Mouse (Mus musculus) lung, postnatal 36 days (tissue): ENCODE data around the gene Mical3.

Experiments used
- DNase-seq: peaks from one replicate; pipeline ENCODE4 v3.0.0; 2022; ENCODE audit warnings: mixed read lengths

The Mical3 gene

DNA sequence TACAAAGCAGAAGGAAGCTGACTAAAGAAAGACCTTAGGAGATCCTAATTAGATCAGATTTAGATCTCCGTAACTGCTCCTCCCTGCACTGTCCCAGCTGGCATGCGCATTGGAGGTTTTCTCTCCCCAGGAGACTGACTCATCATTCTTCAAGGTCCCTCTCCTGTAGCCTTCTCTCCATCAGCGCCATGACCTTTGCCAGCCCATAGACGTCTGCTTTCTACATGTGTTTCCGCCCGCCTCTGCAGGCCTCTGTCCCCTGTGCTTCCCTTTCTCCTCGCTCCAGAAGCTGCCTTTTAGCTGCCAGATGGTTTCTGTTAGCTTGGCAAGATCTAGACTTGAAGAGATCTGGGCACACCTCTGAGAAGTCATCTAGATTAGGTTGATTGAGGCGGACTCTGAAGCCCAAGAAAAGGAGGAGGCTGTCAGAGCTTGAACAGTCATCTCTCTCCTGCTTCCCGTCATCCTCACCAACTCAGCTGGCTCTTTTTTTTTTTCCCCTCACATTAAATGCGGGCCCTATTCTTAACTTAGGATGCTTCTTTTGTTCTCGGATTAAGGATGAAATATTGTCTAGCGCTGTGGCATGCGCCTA lies 14.3 kb upstream of the Mical3 start:
- DNase-seq = no peak

DNA sequence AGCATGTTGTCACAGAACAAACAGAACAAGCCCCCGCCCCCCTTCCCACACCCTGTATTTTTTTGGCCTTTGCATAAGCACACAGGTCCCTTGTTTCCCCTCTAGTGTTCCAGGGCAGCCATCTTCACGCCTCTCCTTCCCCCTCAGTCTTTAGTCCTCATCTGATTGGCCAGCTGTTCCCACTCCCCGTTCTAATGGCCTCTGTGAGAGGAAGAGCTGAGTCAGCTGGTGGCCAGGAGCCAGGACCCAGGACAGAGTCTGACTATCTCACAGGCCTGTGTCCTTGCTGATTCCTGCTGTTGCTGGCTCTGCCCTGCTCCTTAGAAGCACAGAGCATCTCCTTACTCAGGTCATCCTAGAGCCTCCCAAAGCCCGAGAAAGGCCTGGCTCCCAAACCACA lies 13.3 kb upstream of the Mical3 start:
- peak; percentile 48 for DNase-seq

DNA sequence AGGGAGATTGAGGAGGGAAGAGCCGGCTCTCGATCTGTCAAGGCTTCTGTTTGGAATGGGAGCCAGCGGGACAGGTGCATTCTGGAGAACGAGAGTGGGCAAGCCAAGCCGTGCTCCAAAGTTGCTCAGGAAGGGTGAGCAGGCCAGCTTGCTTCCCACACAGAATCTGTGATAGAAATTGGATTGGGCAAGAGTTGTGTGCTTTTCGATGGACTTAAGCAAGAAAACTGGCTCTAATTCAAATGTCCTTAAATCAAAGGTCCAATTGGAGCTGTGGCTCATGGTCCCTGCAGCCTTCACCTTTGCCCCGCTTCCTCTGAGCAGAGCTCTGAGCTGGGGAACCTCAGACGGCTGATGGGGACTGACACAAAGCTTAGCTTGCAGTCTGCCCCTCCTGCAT lies 12.6 kb upstream of the Mical3 start:
- peak; percentile 54 for DNase-seq

DNA sequence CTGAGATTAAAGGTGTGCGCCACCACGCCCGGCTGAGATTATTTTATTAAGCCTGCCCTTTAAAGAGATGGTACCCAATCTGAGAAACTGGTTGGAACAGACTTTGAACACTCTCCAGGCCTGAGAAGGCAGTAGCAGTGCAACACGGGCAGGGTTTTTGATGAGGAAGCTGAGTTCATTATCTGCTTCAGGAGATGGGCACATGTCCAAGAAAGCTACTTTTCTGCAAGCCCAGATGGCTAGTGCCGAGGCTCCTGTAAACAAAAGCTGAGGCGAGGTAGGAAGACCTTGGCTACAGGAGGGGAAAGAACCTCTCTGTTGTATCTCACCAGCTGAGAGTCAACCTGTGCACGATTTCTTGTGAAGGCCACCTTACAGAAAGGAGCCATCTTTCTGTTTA lies 11.5 kb upstream of the Mical3 start:
- no peak for DNase-seq

DNA sequence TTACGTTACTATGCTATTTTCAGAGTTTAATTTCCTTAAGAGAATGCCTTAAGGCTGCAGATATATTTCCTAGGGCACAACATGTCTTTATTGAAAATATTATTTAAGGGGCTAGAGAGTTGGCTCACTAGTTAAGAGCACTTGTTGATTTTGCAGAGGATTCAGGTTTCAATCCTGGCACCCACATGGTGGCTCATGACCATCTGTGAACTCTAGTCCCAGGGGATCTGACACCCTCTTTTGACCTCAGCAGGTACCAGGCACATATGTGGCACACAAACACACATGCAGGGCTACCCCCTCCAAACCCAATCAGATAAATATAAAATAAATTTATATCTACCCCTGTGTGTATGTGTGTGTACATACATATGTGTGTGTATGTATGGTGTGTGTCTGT lies 8.5 kb upstream of the Mical3 start:
- no peak for DNase-seq

DNA sequence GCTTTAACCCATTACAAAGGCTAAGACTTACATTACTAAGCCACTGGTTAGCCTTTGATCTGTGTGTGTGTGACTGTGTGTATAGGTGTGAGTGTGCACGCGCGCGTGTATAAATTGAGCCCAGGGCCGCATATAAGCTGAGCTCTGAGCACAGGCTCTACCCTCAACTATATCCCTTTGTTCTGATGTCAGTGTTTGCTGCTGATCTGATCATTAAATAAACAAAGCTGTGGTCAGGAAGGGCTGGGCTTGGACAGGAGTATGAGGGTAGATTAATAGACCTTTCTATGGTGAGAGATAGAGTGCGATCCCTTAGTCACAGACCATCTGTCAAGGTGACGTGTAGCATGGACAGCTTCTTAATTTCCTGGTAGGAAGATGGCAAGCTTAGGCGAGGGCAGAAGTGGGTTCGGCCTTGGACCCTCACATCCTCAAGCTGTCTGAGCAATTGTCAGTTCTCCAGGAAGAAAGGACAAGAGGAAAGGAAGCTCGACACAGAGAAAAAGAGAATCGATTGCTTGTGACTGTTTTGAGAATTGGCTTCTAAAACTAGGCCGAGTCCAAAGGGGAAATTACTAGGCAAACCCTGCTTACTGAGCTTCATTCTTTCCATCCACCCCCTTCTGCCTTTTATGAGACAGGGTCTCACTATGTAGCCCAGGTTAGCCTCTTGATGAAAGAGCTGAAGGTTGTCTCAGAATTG lies 7.7 kb upstream of the Mical3 start:
- no peak for DNase-seq

DNA sequence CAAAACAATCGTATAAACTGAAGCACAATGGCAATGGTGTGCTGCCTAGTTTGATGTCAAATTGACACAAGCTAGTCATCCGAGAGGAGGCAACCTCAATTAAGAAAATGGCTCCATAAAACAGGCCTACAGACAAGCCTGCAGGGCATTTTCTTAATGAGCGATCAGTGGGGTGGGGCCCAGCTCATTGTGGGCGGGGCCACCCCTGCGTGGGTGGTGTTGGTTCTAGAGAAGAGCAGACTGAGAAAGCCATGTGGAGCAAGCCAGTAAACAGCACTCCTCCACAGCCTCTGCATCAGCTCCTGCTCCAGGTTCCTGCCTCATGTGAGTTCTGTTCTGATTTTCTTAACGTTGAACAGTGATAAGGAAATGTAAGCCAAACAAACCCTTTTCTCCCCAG lies 6.4 kb upstream of the Mical3 start:
- no peak for DNase-seq

DNA sequence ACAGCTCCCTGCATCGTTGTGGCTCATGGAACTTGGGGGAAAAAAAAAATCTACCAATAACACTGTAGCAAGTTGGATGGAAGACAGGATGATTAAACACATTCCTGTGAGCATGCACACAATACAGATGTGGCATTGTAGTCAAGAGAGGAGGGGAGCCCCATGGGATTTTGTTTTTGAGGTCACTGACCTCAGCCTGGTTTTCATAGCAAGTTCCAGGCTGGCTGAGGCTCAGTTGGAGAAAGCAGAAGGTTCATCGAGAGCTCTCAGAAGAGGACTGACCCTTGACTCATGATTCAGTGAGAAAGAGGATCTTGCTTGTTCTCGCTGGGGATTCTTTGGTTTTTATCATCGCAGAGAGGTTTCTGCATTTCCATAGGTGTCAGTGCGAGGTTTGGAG lies 4.1 kb upstream of the Mical3 start:
- DNase-seq = no peak

DNA sequence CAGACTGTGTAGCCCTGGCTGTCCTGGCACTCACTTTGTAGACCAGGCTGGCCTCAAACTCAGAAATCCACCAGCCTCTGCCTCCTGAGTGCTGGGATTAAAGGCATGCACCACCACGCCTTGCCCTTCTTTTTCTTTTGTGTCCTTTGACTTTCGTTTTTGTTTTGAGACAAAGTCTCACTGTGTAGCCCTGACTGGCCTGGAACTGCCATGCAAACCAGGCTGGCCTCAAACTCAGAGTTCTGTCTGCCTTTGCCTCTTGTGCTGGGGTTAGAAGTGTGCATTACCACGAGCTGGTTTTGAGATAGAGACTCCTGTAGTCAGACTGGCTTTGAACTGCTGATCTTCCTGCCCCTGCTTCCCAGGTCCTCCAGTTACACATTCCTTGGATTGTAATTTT lies 3.5 kb upstream of the Mical3 start:
- DNase-seq = no peak

DNA sequence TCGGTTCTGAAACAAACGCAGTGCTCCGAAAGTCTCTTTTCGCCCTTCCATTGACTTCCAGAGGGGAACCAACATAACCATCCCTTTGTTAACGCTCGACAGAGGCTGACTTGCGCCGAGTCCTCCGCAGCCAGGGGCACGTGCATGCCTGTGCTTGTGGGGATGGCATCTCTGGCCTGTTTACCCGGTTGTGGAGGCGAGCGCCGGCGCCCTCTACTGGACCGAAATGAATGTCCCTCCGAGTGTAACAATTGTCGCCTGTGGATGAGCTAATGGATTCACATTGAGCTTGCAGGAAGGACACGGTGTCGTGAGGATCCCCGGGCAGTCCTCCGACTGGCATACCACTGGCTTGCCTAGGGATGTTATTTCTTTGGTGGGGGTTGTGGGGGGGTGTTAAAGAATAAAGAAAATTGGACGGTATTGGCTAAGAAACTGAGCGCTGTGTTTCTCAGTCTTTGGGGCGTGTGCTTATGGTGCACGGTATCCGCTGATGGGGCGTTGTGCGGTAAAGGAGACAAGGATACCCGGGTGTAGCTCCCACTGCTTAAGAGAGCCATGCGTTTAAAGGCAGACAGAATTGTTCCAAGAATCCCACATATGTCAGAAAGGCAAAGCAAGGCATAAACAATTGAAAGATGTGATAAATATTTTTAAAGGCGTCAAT lies 627 bp downstream of the Mical3 start:
- DNase-seq = peak; percentile 89

DNA sequence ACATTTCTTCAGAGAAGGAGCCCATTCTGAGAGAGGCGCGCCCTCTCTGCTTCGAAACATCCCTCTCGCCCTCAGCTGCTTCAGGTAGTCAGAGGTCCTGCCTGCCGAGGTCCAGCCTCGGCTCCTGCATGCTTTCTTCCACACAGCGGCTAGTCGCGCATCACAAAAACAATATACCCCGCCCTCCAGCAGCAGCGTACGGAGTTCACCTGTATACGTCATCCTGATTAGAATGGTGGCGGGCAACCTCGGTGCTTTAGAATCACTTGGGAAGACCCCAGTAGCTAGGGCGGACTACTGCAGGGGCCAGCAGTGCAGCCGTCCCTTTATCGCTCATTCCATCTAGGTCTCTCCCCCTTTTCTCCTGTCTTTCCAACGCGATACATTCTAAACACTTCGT lies 1.3 kb downstream of the Mical3 start:
- DNase-seq = no peak

DNA sequence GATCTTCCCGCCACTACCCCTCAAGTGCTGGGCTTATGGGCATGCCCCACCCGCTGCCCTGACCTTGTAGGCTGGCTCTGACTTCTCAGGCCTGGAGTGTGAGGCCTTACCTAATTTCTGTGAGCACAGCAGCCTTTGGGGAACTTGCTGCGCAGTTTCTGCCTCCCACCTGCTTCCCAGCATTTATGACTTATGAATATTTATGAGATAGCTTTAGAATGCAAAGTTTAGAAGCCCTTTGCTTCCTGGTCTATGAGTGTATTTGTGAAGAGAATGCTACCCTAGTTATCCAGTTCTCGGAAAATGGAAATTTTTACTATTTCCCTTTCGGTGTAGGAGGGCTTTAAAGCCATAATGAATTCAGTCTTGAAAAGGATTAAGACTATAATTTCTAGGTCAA lies 2.1 kb downstream of the Mical3 start:
- DNase-seq = no peak

DNA sequence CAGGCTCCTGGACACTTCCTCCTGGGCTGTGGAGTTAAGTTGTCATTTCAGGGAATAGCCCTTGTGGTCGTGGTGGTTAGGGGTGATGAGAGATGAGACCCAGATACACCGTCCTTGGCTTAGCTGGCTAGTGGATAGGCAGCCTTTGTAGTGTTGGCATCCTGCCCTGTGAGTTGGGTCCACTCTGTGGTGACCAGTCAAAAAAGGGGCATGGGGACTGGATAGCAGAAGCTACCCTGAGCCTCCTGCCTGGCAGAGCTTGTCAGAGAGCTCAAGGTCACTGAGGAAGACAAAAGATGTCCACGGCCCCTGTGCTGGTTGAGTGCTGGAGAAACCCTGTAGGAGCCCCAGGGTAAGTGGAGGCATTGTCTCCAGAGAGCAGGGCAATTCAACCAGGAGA lies 3.1 kb downstream of the Mical3 start:
- no peak for DNase-seq

DNA sequence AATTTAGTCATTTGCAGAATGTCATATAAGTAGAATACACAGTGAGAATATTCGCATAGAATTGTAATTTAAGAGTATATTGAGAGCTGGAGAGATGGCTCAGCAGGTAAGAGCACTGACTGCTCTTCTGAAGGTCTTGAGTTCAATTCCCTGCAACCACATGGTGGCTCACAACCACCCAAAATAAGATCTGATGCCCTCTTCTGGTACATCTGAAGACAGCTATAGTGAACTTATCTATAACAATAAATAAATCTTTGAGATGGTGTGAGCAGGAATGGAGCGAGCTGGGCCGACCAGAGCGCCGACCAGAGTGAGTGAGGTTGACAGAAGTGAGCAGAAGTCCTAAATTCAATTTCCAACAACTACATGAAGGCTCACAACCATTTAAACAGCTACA lies 4.6 kb downstream of the Mical3 start:
- DNase-seq = no peak

DNA sequence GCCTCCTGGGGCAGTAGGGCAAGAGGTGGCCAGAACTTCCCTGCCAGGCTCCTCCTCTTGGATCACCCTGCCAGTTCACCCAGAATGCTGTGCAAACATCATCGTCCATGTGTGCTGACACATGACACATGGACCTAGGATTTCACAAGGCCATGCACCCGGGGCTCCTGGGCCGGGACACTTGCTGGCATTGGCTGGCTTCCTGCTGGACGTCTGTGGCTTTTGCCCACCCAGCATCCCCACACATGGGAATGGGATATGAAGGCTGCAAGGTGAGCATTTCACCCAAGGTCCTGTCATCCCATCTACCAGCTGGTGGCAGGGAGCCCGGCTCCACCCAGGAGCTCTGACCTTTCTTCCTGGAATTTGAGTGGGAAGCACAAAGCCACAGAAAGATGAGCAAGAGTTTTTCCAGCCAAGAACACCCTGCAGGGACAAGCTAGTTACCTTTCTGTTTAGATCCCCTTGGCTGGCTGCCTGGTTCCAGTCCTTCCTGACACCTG lies 8.0 kb downstream of the Mical3 start:
- peak; percentile 69 for DNase-seq

DNA sequence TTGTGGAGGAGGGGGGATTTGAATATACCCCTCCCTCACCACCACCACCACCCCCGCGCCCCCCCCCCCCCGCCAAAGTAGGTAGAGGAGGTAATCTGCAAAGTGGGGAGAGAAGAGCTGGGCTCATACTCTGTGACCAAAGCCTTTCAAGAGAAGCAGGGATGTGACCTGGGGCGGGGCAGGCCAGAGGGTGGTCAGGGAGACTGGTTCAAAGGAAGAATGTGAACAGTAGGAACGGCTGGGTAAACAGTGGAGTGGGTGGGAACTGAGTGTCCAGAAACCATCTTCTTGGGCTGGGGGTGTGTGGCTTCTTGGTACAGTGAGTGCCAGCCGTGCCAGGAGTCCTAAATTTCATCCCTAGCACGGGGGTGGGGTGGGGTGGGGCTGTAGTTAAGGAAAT lies 10.0 kb downstream of the Mical3 start:
- DNase-seq = no peak

DNA sequence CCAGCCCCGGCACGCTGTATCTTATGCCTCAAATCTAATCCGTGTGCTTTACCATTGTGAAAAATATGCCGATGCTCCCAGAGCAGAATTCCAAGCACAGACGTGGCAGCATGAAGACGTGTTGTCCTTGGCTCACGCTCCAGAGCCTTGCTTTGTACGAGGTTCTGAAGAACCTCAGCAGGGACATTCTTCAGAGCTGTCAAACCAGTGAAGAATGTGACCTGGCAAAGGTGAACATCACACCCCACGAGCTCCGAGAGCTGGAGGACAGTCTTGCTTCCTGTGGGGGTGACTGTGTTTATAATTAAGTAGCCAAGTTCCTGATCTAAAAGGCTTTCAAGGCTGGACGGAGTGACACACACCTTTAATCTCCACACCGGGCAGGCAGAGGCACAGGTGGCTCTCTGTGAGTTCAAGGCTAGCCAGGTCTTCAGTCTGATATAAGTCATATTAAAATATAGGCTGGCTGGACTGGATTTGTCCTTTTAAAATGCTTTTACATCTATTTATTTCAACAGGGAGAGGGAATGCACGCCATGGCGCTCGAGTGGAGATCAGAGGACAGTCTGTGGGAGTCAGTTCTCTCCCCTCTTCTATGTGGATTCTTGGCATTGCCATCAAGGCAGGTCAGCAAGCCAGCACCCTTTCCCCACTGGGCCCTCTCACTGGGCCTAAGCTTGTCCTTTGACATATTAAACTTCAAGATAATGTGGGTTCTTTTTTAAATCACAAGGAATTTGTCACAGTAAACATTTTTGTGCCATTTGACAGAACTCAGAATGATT lies 12.6 kb downstream of the Mical3 start:
- DNase-seq = no peak

DNA sequence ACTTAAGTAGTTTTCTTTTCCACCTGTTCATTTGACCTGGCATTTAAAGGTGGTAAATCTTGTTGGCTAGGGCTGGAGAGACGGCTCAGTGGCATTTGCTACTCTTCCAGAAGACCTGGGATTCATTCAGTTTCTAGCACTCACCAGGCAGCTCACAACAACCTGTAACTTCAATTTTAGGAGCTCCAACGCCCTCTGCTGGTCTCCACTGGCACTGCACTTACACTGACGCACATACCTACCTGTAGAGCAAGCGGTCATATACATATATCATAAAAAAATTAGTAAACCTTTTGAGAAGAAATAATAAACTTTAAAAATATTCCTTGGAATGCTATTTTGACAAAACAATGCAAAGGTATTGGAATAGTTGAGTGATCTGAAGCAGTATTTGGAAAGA lies 13.7 kb downstream of the Mical3 start:
- DNase-seq = no peak

DNA sequence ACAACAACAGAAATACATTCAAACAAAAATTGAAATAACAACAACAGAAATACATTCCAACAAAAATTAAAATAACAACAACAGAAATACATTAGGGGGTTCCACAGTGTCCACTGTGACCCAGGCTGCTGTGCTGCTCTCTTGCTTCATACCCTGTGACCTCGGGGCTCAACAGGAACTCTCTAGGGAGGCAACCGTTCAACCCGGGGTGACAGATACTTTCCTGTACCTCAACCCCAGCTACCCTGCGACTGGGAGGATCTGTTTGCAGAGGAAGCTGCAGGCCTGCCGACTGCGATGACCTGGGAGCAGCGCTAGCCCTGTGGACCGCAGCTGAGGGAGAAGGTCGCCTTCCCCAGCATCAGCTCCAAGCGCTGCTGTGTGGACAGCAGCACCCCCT lies 14.4 kb downstream of the Mical3 start:
- no peak for DNase-seq

DNA sequence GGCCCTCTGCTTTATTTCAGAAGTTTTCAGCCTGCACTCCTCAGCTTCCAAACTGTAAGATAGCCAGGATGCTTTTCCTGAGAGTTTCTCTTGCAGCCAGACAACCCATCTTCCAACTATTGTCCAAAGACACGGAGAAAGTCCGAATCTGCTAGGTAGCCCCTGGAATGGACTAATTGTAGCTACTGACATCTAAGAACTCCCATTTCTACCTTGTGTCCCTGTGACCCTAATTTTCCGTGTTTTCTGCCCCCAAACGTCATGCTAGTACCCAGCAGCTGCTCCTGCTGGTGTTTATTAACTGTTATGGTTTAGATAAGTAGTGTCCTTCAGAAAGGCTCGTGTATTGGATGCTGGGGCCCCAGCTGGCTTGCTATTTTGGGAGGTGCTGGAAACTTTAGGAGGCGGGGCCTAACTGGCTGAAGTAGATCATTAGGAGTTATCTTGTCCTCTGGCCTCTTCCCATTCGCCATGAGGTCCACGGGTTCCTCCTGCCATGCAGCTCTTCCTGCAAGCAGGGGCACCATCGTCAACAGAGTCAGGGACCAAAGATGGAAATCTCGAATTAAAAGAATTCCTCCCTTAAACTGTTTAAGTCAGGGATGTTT lies 19.2 kb downstream of the Mical3 start:
- peak; percentile 30 for DNase-seq

DNA sequence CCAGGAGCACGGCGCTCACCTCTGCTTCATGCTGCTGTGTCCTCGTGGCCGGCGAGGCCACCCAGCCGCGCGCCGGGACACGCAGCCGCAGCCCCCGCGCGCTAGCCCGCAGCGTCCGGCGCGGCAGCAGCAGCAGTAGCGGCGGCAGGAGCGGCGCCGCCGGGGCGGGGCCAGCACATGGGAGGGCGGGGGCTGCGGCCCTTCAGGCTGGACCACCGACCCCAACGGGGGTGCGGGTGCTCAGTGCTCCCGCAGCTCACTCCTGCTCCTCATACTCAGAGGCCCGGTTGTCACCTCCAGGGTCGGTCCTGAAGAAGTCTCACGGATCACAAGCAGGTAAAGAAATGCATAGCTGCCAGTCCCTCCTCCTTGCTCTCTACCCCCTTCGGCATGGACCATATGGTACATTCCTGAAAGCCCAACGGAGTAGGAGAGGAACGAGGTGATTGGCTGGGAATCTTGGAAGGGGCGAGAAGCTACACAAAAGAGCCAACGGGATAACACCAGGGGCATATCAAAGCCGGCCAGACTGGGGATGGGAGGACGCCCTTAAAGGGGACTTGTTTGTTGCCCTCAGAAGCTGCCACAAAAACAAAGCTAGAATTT lies 20.7 kb downstream of the Mical3 start:
- DNase-seq = peak; percentile 96

DNA sequence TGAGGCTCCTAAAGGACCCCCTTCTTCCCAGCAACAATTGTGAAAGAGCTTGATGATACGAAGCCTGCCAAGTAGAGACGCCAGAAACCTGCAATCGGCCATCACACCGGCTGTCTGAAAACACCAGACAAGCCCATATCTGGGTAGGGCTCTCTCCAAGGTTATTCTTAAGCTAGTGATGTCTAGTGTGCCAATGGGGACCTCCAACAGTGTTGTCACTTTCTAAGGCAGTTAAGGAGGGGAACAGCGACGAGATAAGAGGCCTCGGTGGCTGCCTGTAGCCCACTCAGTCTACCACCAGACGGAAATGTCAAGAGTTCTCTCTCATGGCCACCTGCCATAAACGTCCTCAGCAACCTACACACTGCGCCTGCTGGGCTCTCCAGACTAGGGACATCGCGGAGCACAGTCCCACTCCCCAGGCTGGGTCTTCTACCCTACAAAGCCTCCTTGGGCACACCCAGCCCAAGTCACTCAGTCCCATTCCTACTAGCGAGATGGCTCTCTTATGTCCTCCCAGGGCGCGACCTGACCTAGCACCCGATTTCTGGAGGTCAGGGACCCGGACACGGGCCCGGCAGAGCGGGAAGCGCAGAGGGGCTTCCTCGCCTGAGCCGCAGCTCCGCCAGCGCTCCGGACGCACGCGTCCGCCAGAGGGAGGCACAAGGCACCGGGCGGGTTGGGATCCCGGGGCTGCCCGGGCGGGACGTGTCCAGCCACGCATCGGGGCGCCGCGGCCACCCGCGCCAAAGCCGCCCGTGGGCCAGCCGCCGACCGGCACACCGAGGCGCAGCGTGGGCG lies 21.4 kb downstream of the Mical3 start:
- DNase-seq = peak; percentile 23
